Comparison of ENCODE assay signal across 34 mouse cellular contexts in genomic region chr2:136666951-136667350, GRCm38 (mm10). TPM values are rescaled to one million over a fixed set of nuclear protein-coding genes. Genes with fewer than 3 reads are reported as not detected.
DNase-seq lines count a peak whose midpoint lies in the region; ATAC-seq and TF ChIP-seq lines count a peak whose summit lies in the region.
"Had no signal": no experiment of that assay in that cellular context is flagged by ENCODE, and none has a peak within 500 bp of the region (broad histone marks: within the 10 kb centered on the region; RNA-seq: fewer than 3 reads in every experiment).

No protein-coding gene starts in this region.

- intact Hi-C loops in left cerebral cortex, adult 2 months (cut with DNase I), result no loop called here

- no peak for DNase-seq in frontal cortex, postnatal 25 days (ENCODE audit: low spot score in 2 of 2)
- DNase-seq in left cerebral cortex, adult 2 months (ENCODE audit: extremely low spot score in 1 of 2, low spot score in 2 of 2), result no peak
- no peak for DNase-seq in left cerebral cortex, adult 9 months (ENCODE audit: low spot score in 2 of 2)
- DNase-seq in large intestine, adult 2 months (ENCODE audit: low read depth, low spot score), result peak; percentile 58
- no peak for DNase-seq in cerebellum, adult 11-12 months
- DNase-seq: adrenal gland, postnatal 10 days; adrenal gland, postnatal 36 days; B cell, adult 2 months; cerebellum, adult 11 months; cerebellum, adult 8-10 months; cerebellum, postnatal 10 days; cerebellum, postnatal 36 days; embryo, embryonic 11 days; gastrocnemius, postnatal 10 days; gastrocnemius, postnatal 36 days; heart, adult 2 months; heart, postnatal 14 days; heart, postnatal 4 days had no signal

- H3K27ac ChIP-seq in left cerebral cortex, adult 2 months, result peak overlapping the region; percentile 5; the same call in 1 of the 2 replicates
- H3K27ac ChIP-seq: embryonic facial prominence, embryonic 10.5 days; embryonic facial prominence, embryonic 13.5 days; forebrain, embryonic 12.5 days; heart, adult 2 months; heart, embryonic 10.5 days; heart, embryonic 13.5 days; hindbrain, embryonic 14.5 days; hindbrain, postnatal 0 days had no signal

- H3K4me3 ChIP-seq in left cerebral cortex, adult 2 months, result no peak overlapping the region
- H3K4me3 ChIP-seq: embryonic facial prominence, embryonic 10.5 days; embryonic facial prominence, embryonic 13.5 days; erythroblast, embryonic 14.5 days; forebrain, embryonic 12.5 days; heart, adult 2 months; heart, embryonic 10.5 days; heart, embryonic 13.5 days had no signal

- ATAC-seq in frontal cortex, adult (ENCODE audit: low TSS enrichment), result 0 out of 2 replicates have a peak, but pooled peaks have one; percentile 10
- ATAC-seq: forebrain, embryonic 16.5 days; hindbrain, postnatal 0 days; inflammation-experienced regulatory T-cells, adult 6 months; Patski had no signal

- no peak for TF ChIP-seq CTCF in left cerebral cortex, adult 2 months (IDR thresholded peaks at IDR 0.05)

- WGBS in large intestine, adult 2 months, result 26% methylated on average over 1 of the region's 1 CpGs

RNA-seq across cellular contexts. Expression of gene Snap25, which starts 46.3 kb away (rescaled TPM):
- 1,000 to 10,000 TPM; 3,053 to 3,248 TPM for total RNA-seq in left cerebral cortex, adult 2 months (2021)
- polyA plus RNA-seq in large intestine, adult 2 months (2012; rRNA removed), result 3.0 and 3.1 TPM in 2 replicates
- total RNA-seq: CH12.LX; gastrocnemius, adult 18-20 months; gastrocnemius, postnatal 36 days; granulocyte monocyte progenitor cell, adult 5-6 weeks had no signal
- polyA plus RNA-seq: G1E; inflammation-experienced regulatory T-cells, adult 6 months; Patski had no signal
